Comparison of ENCODE assay signal across 8 mouse cellular contexts in the genomic region with DNA sequence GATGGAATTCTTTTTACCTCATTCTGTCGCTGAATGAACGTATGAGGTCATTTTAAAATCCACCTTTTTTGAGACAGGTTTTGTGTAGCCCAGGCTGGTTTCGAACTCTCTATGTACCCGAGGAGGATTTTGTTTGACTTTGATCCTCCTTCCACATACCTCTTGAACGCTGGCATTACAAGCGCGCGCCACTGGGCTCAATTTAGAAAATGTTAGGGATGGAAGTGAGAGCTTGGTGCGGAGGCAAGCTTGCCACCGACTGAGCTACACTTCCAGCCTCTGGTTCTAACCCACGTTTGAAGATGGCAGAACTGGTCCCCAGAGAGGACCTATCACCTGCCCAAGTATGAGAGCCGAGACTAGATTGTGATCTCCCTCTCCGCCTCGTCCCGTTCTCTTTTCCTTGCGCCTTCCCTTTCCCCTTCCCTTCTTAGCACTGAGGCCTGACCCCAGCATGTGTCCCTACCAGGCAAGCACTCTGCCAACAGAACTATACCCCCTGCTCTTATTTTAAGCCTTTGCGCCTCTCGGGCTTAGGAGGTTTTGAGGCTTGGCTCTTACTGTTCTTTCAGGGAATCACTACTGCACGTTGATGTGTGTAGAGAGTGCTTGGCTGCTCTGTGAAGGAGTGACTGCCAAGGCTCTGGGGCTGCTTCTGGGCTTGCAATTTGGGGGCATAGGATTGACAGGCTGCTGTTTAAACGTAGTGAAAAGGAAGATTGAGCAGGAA. TPM values are rescaled to one million over a fixed set of nuclear protein-coding genes. Genes with fewer than 3 reads are reported as not detected.
A peak's percentile ranks its signal among the peaks of the same experiment; 100 is the strongest.
DNase-seq lines count a peak whose midpoint lies in the region; ATAC-seq and TF ChIP-seq lines count a peak whose summit lies in the region.

No protein-coding gene starts in this region.

- peak overlapping the region; percentile 94 for H3K4me3 ChIP-seq in lung, adult 2 months (replicated peaks; ENCODE audit: extremely low read depth, low read depth, low read length)
- peak overlapping the region; percentile 55 for H3K4me3 ChIP-seq in forebrain, postnatal 0 days (ENCODE audit: low read depth, low read length)
- H3K4me3 ChIP-seq in midbrain, embryonic 12.5 days: peak overlapping the region; percentile 65

- no peak for TF ChIP-seq CTCF in lung, adult 2 months (IDR thresholded peaks at IDR 0.05; ENCODE audit: insufficient read depth, low read length)
- no peak for TF ChIP-seq CTCF in forebrain, postnatal 0 days (IDR thresholded peaks at IDR 0.05; ENCODE audit: low read depth)

- peaks cover 4% of the 10 kb centered on the region for H3K4me1 ChIP-seq in lung, adult 2 months (ENCODE audit: control insufficient read depth, insufficient read depth, low read length)
- peaks cover 9% of the 10 kb centered on the region for H3K4me1 ChIP-seq in forebrain, postnatal 0 days (ENCODE audit: insufficient read depth)
- H3K4me1 ChIP-seq in midbrain, embryonic 12.5 days: peaks cover 7% of the 10 kb centered on the region

- no peaks in the 10 kb centered on the region for H3K27me3 ChIP-seq in forebrain, postnatal 0 days (ENCODE audit: insufficient read depth, low read length)
- H3K27me3 ChIP-seq in midbrain, embryonic 12.5 days: no peaks in the 10 kb centered on the region

- TF ChIP-seq POLR2A in lung, adult 2 months (IDR thresholded peaks at IDR 0.05; ENCODE audit: borderline replicate concordance, extremely low read depth, low read depth, low read length): no peak

- DNase-seq in lung, adult 2 months: no peak
- DNase-seq in lung, postnatal 36 days: no peak
- no peak for DNase-seq in forebrain, postnatal 0 days
- peak; percentile 7 to 18 for DNase-seq in layer of hippocampus, postnatal 25 days (ENCODE audit: extremely low spot score in 1 of 2, low spot score in 1 of 2)
- no peak for DNase-seq in ovary, postnatal 10 days (ENCODE audit: low spot score)
- no peak for DNase-seq in urinary bladder, postnatal 10 days (ENCODE audit: low spot score)

- H3K36me3 ChIP-seq in forebrain, postnatal 0 days (ENCODE audit: insufficient read depth): no peaks in the 10 kb centered on the region
- H3K36me3 ChIP-seq in midbrain, embryonic 12.5 days: no peaks in the 10 kb centered on the region

- no peaks in the 10 kb centered on the region for H3K9me3 ChIP-seq in forebrain, postnatal 0 days (ENCODE audit: low read length)
- H3K9me3 ChIP-seq in midbrain, embryonic 12.5 days: no peaks in the 10 kb centered on the region

- ATAC-seq in common myeloid progenitor, adult 5-6 weeks (replicated peaks; ENCODE audit: low read depth, poor library complexity, severe bottlenecking): peak; percentile 3; the same call in 1 of the 2 replicates
- ATAC-seq in forebrain, postnatal 0 days: peak; percentile 39
- ATAC-seq in midbrain, embryonic 12.5 days (ENCODE audit: low FRiP score, low read depth): peak; percentile 28; the same call in 1 of the 2 replicates

- H3K27ac ChIP-seq in forebrain, postnatal 0 days (ENCODE audit: low read depth, low read length): peak overlapping the region; percentile 85
- peak overlapping the region; percentile 77; the same call in 1 of the 2 replicates for H3K27ac ChIP-seq in midbrain, embryonic 12.5 days (replicated peaks)

- peak overlapping the region; percentile 81 for H3K9ac ChIP-seq in forebrain, postnatal 0 days
- peak overlapping the region; percentile 70 for H3K9ac ChIP-seq in midbrain, embryonic 12.5 days (replicated peaks)

- WGBS in lung, adult 2 months: 28% methylated on average over 20 of the region's 20 CpGs
- 25% methylated on average over 20 of the region's 20 CpGs for WGBS in forebrain, postnatal 0 days
- 34% methylated on average over 20 of the region's 20 CpGs for WGBS in midbrain, embryonic 12.5 days

- peak overlapping the region; percentile 64 for H3K4me2 ChIP-seq in forebrain, postnatal 0 days (ENCODE audit: low read depth)
- H3K4me2 ChIP-seq in midbrain, embryonic 12.5 days (replicated peaks): peak overlapping the region; percentile 56

RNA-seq across cellular contexts. Expression of gene Fntb, which starts 0.7 kb away (rescaled TPM):
- 21.0 and 29.0 TPM in 2 replicates for polyA plus RNA-seq in lung, adult 2 months (2012; rRNA removed)
- 4.9 and 8.7 TPM in 2 replicates for total RNA-seq in common myeloid progenitor, adult 5-6 weeks (2017)
- total RNA-seq in forebrain, postnatal 0 days (2014; rRNA removed): 22.7 and 32.3 TPM in 2 replicates
- 38.7 and 42.3 TPM in 2 replicates for polyA plus RNA-seq in forebrain, postnatal 0 days (2015; fragmentation: Nextera tagmentation; extraction: Ambion mirVana)
- total RNA-seq in layer of hippocampus, postnatal 25 days (2021): 10 to 100 TPM; 25.1 to 25.8 TPM
- polyA plus RNA-seq in midbrain, embryonic 12.5 days (2016; fragmentation: Nextera tagmentation; extraction: Ambion mirVana): 34.7 and 36.9 TPM in 2 replicates

RNA-seq across cellular contexts. Expression of gene Churc1, which starts 0.7 kb away (rescaled TPM):
- polyA plus RNA-seq in lung, adult 2 months (2012; rRNA removed): 27.6 and 41.4 TPM in 2 replicates
- total RNA-seq in common myeloid progenitor, adult 5-6 weeks (2017): 42.0 and 45.8 TPM in 2 replicates
- 75.7 and 84.4 TPM in 2 replicates for total RNA-seq in forebrain, postnatal 0 days (2014; rRNA removed)
- 115 and 146 TPM in 2 replicates for polyA plus RNA-seq in forebrain, postnatal 0 days (2015; fragmentation: Nextera tagmentation; extraction: Ambion mirVana)
- 10 to 100 TPM; 38.0 to 39.8 TPM for total RNA-seq in layer of hippocampus, postnatal 25 days (2021)
- polyA plus RNA-seq in midbrain, embryonic 12.5 days (2016; fragmentation: Nextera tagmentation; extraction: Ambion mirVana): 81.4 and 89.3 TPM in 2 replicates

RNA-seq across cellular contexts. Expression of gene Gpx2, which starts 29.3 kb away (rescaled TPM):
- polyA plus RNA-seq in lung, adult 2 months (2012; rRNA removed): 53.9 and 186 TPM in 2 replicates
- total RNA-seq in common myeloid progenitor, adult 5-6 weeks (2017): not detected in 2 replicates
- not detected in 2 replicates for total RNA-seq in forebrain, postnatal 0 days (2014; rRNA removed)
- 0.31 TPM in 1 of 2 replicates, not detected in the other for polyA plus RNA-seq in forebrain, postnatal 0 days (2015; fragmentation: Nextera tagmentation; extraction: Ambion mirVana)
- under 1 TPM in 1 of 2 experiments, not detected in 1; 0.20 TPM for total RNA-seq in layer of hippocampus, postnatal 25 days (2021)
- not detected in 2 replicates for polyA plus RNA-seq in midbrain, embryonic 12.5 days (2016; fragmentation: Nextera tagmentation; extraction: Ambion mirVana)

RNA-seq across cellular contexts. Expression of gene Sptb, which starts 55.7 kb away (rescaled TPM):
- polyA plus RNA-seq in lung, adult 2 months (2012; rRNA removed): 1.1 and 3.3 TPM in 2 replicates
- total RNA-seq in common myeloid progenitor, adult 5-6 weeks (2017): 9.9 and 17.2 TPM in 2 replicates
- total RNA-seq in forebrain, postnatal 0 days (2014; rRNA removed): 16.2 and 19.6 TPM in 2 replicates
- 2.3 and 3.0 TPM in 2 replicates for polyA plus RNA-seq in forebrain, postnatal 0 days (2015; fragmentation: Nextera tagmentation; extraction: Ambion mirVana)
- 100 to 1,000 TPM; 119 to 124 TPM for total RNA-seq in layer of hippocampus, postnatal 25 days (2021)
- polyA plus RNA-seq in midbrain, embryonic 12.5 days (2016; fragmentation: Nextera tagmentation; extraction: Ambion mirVana): 2.4 and 2.6 TPM in 2 replicates

RNA-seq across cellular contexts. Expression of gene Rab15, which starts 56.6 kb away (rescaled TPM):
- 17.5 and 20.3 TPM in 2 replicates for polyA plus RNA-seq in lung, adult 2 months (2012; rRNA removed)
- not detected in 2 replicates for total RNA-seq in common myeloid progenitor, adult 5-6 weeks (2017)
- total RNA-seq in forebrain, postnatal 0 days (2014; rRNA removed): 75.1 and 83.0 TPM in 2 replicates
- 43.7 and 52.6 TPM in 2 replicates for polyA plus RNA-seq in forebrain, postnatal 0 days (2015; fragmentation: Nextera tagmentation; extraction: Ambion mirVana)
- 100 to 1,000 TPM; 193 to 201 TPM for total RNA-seq in layer of hippocampus, postnatal 25 days (2021)
- polyA plus RNA-seq in midbrain, embryonic 12.5 days (2016; fragmentation: Nextera tagmentation; extraction: Ambion mirVana): 14.7 and 16.0 TPM in 2 replicates

Comparison
In these comparisons a context has a peak if more than half of its experiments do, and no peak if none do; other contexts are left out.
1. DNase-seq: peak in layer of hippocampus, postnatal 25 days (2 of 2); none in lung, adult 2 months (single experiment), lung, postnatal 36 days (single experiment), forebrain, postnatal 0 days (single experiment), ovary, postnatal 10 days (single experiment) and urinary bladder, postnatal 10 days (single experiment).
2. Peak in every context shown above with its lines, with median percentiles within 50 percentile points of each other: H3K4me3 ChIP-seq and ATAC-seq.